Mouse (Mus musculus): Measurements from ENCODE around the gene Nxn.

GRCm38 (mm10) chr11:76239750-76240149, 159.2 kb downstream of the Nxn start:
- no peak for TF ChIP-seq CTCF (IDR thresholded peaks at IDR 0.05 in 2 of 3, conservative IDR thresholded peaks at IDR 0.05 in 1 of 3; ENCODE audit: control insufficient read depth in 1 of 3, insufficient read depth in 1 of 3, low read depth in 2 of 3, low read length in 3 of 3, poor library complexity in 1 of 3, severe bottlenecking in 1 of 3)
- TF ChIP-seq POLR2A (IDR thresholded peaks at IDR 0.05; ENCODE audit: control insufficient read depth in 1 of 2, insufficient read depth in 1 of 2, low read depth in 1 of 2, low read length in 2 of 2, poor library complexity in 1 of 2), result no peak
- TF ChIP-seq POLR2AphosphoS2 (IDR thresholded peaks at IDR 0.05; ENCODE audit: low read length), result no peak
- TF ChIP-seq UBTF (IDR thresholded peaks at IDR 0.05; ENCODE audit: borderline replicate concordance, insufficient read depth, low read depth, low read length), result no peak
- no peak for TF ChIP-seq CHD2 (IDR thresholded peaks at IDR 0.05; ENCODE audit: low read length)
- no peak for TF ChIP-seq BHLHE40 (IDR thresholded peaks at IDR 0.05; ENCODE audit: borderline replicate concordance, low read depth, low read length)
- TF ChIP-seq HCFC1 (IDR thresholded peaks at IDR 0.05; ENCODE audit: low read depth, low read length), result no peak
- no peak for TF ChIP-seq USF1 (IDR thresholded peaks at IDR 0.05; ENCODE audit: low read depth, low read length)
- no peak for TF ChIP-seq ELF1 (IDR thresholded peaks at IDR 0.05; ENCODE audit: low read depth, low read length)
- TF ChIP-seq EP300 (IDR thresholded peaks at IDR 0.05; ENCODE audit: low read depth in 1 of 2, low read length in 2 of 2), result no peak
- TF ChIP-seq TAL1 (IDR thresholded peaks at IDR 0.05; ENCODE audit: low read length), result no peak
- no peak for TF ChIP-seq RCOR1 (IDR thresholded peaks at IDR 0.05; ENCODE audit: low read depth, low read length)
